Mouse (Mus musculus) C2C12 (cell line): ENCODE results near the gene Pik3cg. TPM values are rescaled to one million over a fixed set of nuclear protein-coding genes. Genes with fewer than 3 reads are reported as not detected.

Experiments
- H3K27me3 ChIP-seq: one replicate; pipeline ENCODE4 v1.6.1; 2011; ENCODE audit not compliant: control insufficient read depth, insufficient read depth, insufficient read length
- H3K36me3 ChIP-seq: one replicate; pipeline ENCODE4 v1.6.1; 2011; ENCODE audit not compliant: control insufficient read depth, insufficient read depth
- H3K4me3 ChIP-seq: one replicate; pipeline ENCODE4 v1.5.1; 2011; ENCODE audit warnings: mild to moderate bottlenecking, control low read depth; ENCODE audit not compliant: poor library complexity, insufficient read depth, severe bottlenecking
- H3K79me2 ChIP-seq: one replicate; pipeline ENCODE4 v1.6.1; 2011; ENCODE audit not compliant: control insufficient read depth, insufficient read depth
- H3K79me3 ChIP-seq: one replicate; pipeline ENCODE4 v1.6.1; 2011; ENCODE audit warnings: low read depth, control low read depth
- H3ac ChIP-seq: one replicate; pipeline ENCODE3; 2011; ENCODE audit warnings: low read depth; ENCODE audit not compliant: control insufficient read depth, insufficient read length
- CEBPB ChIP-seq: IDR thresholded peaks from one replicate; pipeline ENCODE4 v1.6.1; 2011; ENCODE audit warnings: low read depth, mild to moderate bottlenecking, control low read depth, moderate library complexity
- CTCF ChIP-seq: IDR thresholded peaks from one replicate; pipeline ENCODE4 v1.5.1; 2011; ENCODE audit not compliant: control insufficient read depth, insufficient read depth, insufficient read length
- FOSL1 ChIP-seq: IDR thresholded peaks from one replicate; pipeline ENCODE4 v1.8.0; 2011; ENCODE audit warnings: mild to moderate bottlenecking, low read length; ENCODE audit not compliant: poor library complexity, insufficient read depth, severe bottlenecking
- MAX ChIP-seq: IDR thresholded peaks from one replicate; pipeline ENCODE4 v1.6.1; 2011; ENCODE audit warnings: mild to moderate bottlenecking, control low read depth
- MYOD1 ChIP-seq: IDR thresholded peaks from one replicate; pipeline ENCODE4 v1.6.1; 2011; ENCODE audit warnings: low read depth; ENCODE audit not compliant: control insufficient read depth, insufficient read length
- MYOG ChIP-seq: IDR thresholded peaks from one replicate; pipeline ENCODE4 v1.6.1; 2011; ENCODE audit not compliant: control insufficient read depth, insufficient read length; ENCODE audit errors: extremely low read depth
- USF1 ChIP-seq: IDR thresholded peaks from one replicate; pipeline ENCODE4 v1.6.1; 2011; ENCODE audit warnings: low read depth, mild to moderate bottlenecking, control low read depth, moderate library complexity
- polyA plus RNA-seq: library from polyadenylated mRNA; unstranded; fragments of >200 nt; fragmentation: generic; extraction: Trizol; gene quantifications from one replicate; pipeline ENCODE4 v1.2.1, GENCODE M21; 2012; ENCODE audit warnings: missing spikeins

Gene Pik3cg
- polyA plus RNA-seq, 1 experiment, result not detected

GRCm38 (mm10) chr12:32194358-32194757 lies 14.1 kb downstream of the Pik3cg start:
- TF ChIP-seq MYOG (no peak), CTCF (no peak), MYOD1 (no peak), CEBPB (no peak), FOSL1 (no peak), MAX (no peak)
- Histone ChIP-seq H3K79me2 (no peaks in the 10 kb centered on the region), H3ac (no peak overlapping the region), H3K27me3 (no peaks in the 10 kb centered on the region), H3K4me3 (no peak overlapping the region), H3K79me3 (no peaks in the 10 kb centered on the region), H3K36me3 (no peaks in the 10 kb centered on the region)

GRCm38 (mm10) chr12:32190927-32191326 lies 17.5 kb downstream of the Pik3cg start:
- no peaks in the 10 kb centered on the region for H3K79me3 ChIP-seq
- TF ChIP-seq FOSL1 (no peak), MAX (no peak), CTCF (no peak), MYOD1 (no peak)
- peaks cover 7% of the 10 kb centered on the region for H3K27me3 ChIP-seq
- H3K36me3 ChIP-seq, result no peaks in the 10 kb centered on the region
- no peaks in the 10 kb centered on the region for H3K79me2 ChIP-seq
- no peak overlapping the region for H3K4me3 ChIP-seq
- no peak overlapping the region for H3ac ChIP-seq

- TF ChIP-seq CTCF, result no peak
- no peak for TF ChIP-seq MYOD1
- no peak for TF ChIP-seq MYOG
- no peak for TF ChIP-seq USF1
- TF ChIP-seq MAX, result no peak
- TF ChIP-seq FOSL1, result no peak
- no peak for TF ChIP-seq CEBPB
- no peak overlapping the region for H3K4me3 ChIP-seq
- H3ac ChIP-seq, result no peak overlapping the region
- no peaks in the 10 kb centered on the region for H3K79me2 ChIP-seq
- H3K27me3 ChIP-seq, result peaks cover 7% of the 10 kb centered on the region
- H3K79me3 ChIP-seq, result no peaks in the 10 kb centered on the region
- H3K36me3 ChIP-seq, result no peaks in the 10 kb centered on the region
Observed at GRCm38 (mm10) chr12:32187668-32188236, 20.7 kb downstream of the Pik3cg start.

DNA sequence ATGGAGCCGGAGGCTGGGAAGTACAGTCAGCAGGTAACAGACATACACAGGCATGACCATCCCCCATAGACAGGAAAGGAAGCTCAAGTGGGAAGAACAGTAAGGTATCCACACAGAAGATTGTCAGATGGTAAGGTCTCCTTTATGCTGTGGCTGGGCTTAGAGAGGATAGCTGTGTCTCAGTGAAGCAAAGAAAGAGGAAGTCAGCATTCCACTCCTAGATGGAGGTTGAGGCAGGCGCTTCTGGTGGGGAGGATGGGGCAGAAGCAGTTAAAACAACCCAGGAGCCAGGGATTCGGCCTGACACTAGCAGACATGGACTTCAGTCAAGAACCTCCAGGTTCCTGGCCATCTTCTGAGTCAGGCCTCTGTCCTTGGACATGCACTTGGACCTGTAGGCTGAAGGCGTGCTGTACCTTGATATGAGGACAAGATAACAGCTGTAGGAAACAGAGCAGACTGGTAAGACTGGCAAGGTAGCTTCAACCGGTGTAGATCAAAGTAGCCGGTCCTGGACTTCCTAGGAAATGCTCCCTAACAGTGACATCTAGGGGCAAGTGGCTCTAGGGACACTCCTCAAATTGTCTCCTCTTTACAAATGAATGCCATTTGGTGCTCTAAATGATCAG lies 21.7 kb downstream of the Pik3cg start:
- Histone ChIP-seq H3K79me2 (no peaks in the 10 kb centered on the region), H3K27me3 (peaks cover 7% of the 10 kb centered on the region), H3K79me3 (no peaks in the 10 kb centered on the region), H3K36me3 (no peaks in the 10 kb centered on the region), H3K4me3 (no peak overlapping the region), H3ac (no peak overlapping the region)
- TF ChIP-seq MAX (no peak), MYOG (no peak), MYOD1 (no peak), CTCF (no peak), USF1 (no peak)

- Histone ChIP-seq H3K27me3 (peaks cover 7% of the 10 kb centered on the region), H3K4me3 (no peak overlapping the region), H3K79me2 (no peaks in the 10 kb centered on the region), H3ac (no peak overlapping the region), H3K79me3 (no peaks in the 10 kb centered on the region), H3K36me3 (no peaks in the 10 kb centered on the region)
- TF ChIP-seq MAX (no peak), USF1 (no peak), MYOG (no peak), FOSL1 (no peak), MYOD1 (no peak), CTCF (no peak), CEBPB (no peak)
Observed at GRCm38 (mm10) chr12:32184874-32185273, 23.6 kb downstream of the Pik3cg start.

DNA sequence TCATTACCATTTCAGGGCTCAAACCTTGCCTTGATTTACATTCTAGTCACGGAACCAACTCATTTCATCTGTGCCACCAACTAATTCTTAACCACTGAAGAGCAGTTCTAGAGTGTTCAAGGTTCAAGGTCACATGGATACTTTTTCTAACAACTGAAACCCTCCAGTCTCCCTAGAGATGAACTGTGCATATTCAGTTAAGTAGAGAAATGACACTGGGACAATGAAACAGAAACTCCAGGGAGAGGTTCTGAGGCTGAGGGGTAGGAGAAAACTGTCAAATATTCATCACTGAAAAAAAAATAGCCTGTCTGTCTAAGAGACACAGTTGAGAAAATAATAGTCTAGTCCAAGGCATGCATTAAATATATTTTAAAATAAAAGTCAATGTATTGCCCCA lies 24.9 kb downstream of the Pik3cg start:
- peaks cover 4% of the 10 kb centered on the region for H3K27me3 ChIP-seq
- H3ac ChIP-seq, result no peak overlapping the region
- no peaks in the 10 kb centered on the region for H3K79me2 ChIP-seq
- no peaks in the 10 kb centered on the region for H3K36me3 ChIP-seq
- TF ChIP-seq CTCF, result no peak
- no peak for TF ChIP-seq USF1
- TF ChIP-seq MYOG, result no peak
- no peak for TF ChIP-seq CEBPB
- no peak for TF ChIP-seq FOSL1
- TF ChIP-seq MAX, result no peak
- TF ChIP-seq MYOD1, result no peak
- H3K79me3 ChIP-seq, result no peaks in the 10 kb centered on the region
- H3K4me3 ChIP-seq, result no peak overlapping the region
